Mouse (Mus musculus): Measurements from ENCODE around the gene Il16.

DNA sequence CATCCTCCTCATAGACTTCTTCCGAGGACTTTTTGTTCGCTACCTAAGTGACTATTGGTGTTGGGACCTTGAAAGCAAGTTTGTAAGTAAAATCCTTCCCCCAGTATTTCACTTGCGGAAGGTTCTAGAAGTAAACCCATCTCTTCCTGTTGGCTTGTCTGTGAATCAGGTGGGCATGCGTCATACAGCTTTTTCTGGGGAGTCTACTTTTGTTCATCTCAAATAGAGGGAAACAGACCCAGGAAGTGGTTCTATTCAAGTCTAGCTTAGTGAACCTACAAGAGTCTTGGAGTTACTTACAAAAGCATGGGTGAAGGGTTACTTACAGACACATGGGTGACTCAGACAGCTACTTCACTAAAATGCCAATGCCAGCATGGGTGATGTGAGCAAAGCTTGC lies 135.6 kb downstream of the Il16 start:
- TF ChIP-seq EP300 (IDR thresholded peaks at IDR 0.05; ENCODE audit: insufficient read depth, low read depth, low read length) (no peak), POLR2A (IDR thresholded peaks at IDR 0.05; ENCODE audit: insufficient read depth, low read depth, low read length) (no peak), CTCF (IDR thresholded peaks at IDR 0.05) (no peak)

Data from heart, adult 2 months (tissue).